In the genomic region with DNA sequence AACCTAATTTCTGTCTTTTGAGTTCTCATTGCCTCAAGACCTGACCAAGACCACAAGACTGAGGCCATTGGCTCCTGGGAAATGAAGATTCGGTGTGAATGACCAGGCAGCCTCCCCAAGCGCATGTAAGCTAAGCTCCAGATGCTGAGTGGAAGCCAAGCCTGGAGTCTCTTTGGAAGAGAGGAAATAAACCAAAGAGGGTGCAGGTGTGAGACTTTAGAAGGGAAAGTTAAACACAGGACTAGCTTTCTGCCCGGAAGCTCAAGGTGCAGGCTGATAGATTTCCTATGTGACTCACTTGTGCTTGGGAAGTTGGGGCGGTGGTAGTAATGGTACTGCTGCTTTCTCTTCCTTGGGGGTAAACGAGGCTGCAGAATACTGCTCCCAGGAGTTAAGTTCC, we compare ENCODE assay signal across 15 mouse cellular contexts. TPM values are rescaled to one million over a fixed set of nuclear protein-coding genes. Genes with fewer than 3 reads are reported as not detected.
DNase-seq lines count a peak whose midpoint lies in the region; ATAC-seq and TF ChIP-seq lines count a peak whose summit lies in the region.
"Had no signal": no experiment of that assay in that cellular context is flagged by ENCODE, and none has a peak within 500 bp of the region (broad histone marks: within the 10 kb centered on the region; RNA-seq: fewer than 3 reads in every experiment).

No protein-coding gene starts in this region.

- no peaks in the 10 kb centered on the region for H3K36me3 ChIP-seq in hindbrain, embryonic 11.5 days (ENCODE audit: control insufficient read depth, insufficient read depth, low read length)
- H3K36me3 ChIP-seq in midbrain, embryonic 10.5 days: no peaks in the 10 kb centered on the region
- no peaks in the 10 kb centered on the region for H3K36me3 ChIP-seq in neural tube, embryonic 11.5 days (ENCODE audit: control insufficient read depth, insufficient read depth, low read length)
- H3K36me3 ChIP-seq: embryonic facial prominence, embryonic 12.5 days; heart, embryonic 15.5 days; limb, embryonic 13.5 days; liver, embryonic 15.5 days had no signal

- WGBS in hindbrain, embryonic 11.5 days: 3% methylated on average over 5 of the region's 5 CpGs
- WGBS in midbrain, embryonic 10.5 days: 1% methylated on average over 5 of the region's 5 CpGs
- 2% methylated on average over 5 of the region's 5 CpGs for WGBS in neural tube, embryonic 11.5 days

- peaks cover 4% of the 10 kb centered on the region for H3K4me1 ChIP-seq in hindbrain, embryonic 11.5 days (replicated peaks; ENCODE audit: control insufficient read depth, insufficient read depth, low read length)
- peaks cover 37% of the 10 kb centered on the region for H3K4me1 ChIP-seq in midbrain, embryonic 10.5 days
- peaks cover 10% of the 10 kb centered on the region; the same call in 1 of the 2 replicates for H3K4me1 ChIP-seq in neural tube, embryonic 11.5 days (ENCODE audit: control insufficient read depth, insufficient read depth, low read length)

- H3K27me3 ChIP-seq in hindbrain, embryonic 11.5 days (ENCODE audit: control insufficient read depth, insufficient read depth, low read length): peaks cover 66% of the 10 kb centered on the region
- H3K27me3 ChIP-seq in midbrain, embryonic 10.5 days (ENCODE audit: low read depth, poor library complexity, severe bottlenecking): peaks cover 98% of the 10 kb centered on the region
- peaks cover 84% of the 10 kb centered on the region for H3K27me3 ChIP-seq in neural tube, embryonic 11.5 days (ENCODE audit: control insufficient read depth, insufficient read depth, low read length)

- peak; percentile 31 for DNase-seq in brain, embryonic 14.5 days (ENCODE audit: low read depth)
- DNase-seq in hindbrain, embryonic 11.5 days (ENCODE audit: low spot score): peak; percentile 49
- peak; percentile 33 for DNase-seq in midbrain, embryonic 10.5 days (ENCODE audit: low spot score)
- peak; percentile 34 for DNase-seq in neural tube, embryonic 11.5 days (ENCODE audit: low spot score)
- no peak for DNase-seq in Muller cell, postnatal 12 days (ENCODE audit: inconsistent ontology term)
- DNase-seq in right cerebral cortex, postnatal 10 days (ENCODE audit: low spot score in 2 of 2): no peak
- no peak for DNase-seq in adrenal gland, adult (ENCODE audit: inconsistent age in 2 of 2, low spot score in 1 of 2)
- DNase-seq: adrenal gland, postnatal 25 days; lung, postnatal 14 days; thymus, postnatal 4 days had no signal

- H3K27ac ChIP-seq in hindbrain, embryonic 11.5 days (ENCODE audit: low read depth, low read length): no peak overlapping the region
- H3K27ac ChIP-seq in midbrain, embryonic 10.5 days (replicated peaks): no peak overlapping the region
- 0 out of 2 replicates have a peak overlapping the region, but pooled peaks have one; percentile 58 for H3K27ac ChIP-seq in neural tube, embryonic 11.5 days (ENCODE audit: low read depth, low read length)
- H3K27ac ChIP-seq: embryonic facial prominence, embryonic 12.5 days; heart, embryonic 15.5 days; limb, embryonic 13.5 days; liver, embryonic 15.5 days; stomach, postnatal 0 days had no signal

- no peak for TF ChIP-seq CTCF in brain, embryonic 14.5 days (IDR thresholded peaks at IDR 0.05; ENCODE audit: borderline replicate concordance, extremely low read depth, insufficient read depth, insufficient read length)

- H3K9ac ChIP-seq in hindbrain, embryonic 11.5 days (ENCODE audit: low read depth, low read length): no peak overlapping the region
- no peak overlapping the region for H3K9ac ChIP-seq in neural tube, embryonic 11.5 days (ENCODE audit: low read length)
- H3K9ac ChIP-seq: embryonic facial prominence, embryonic 12.5 days; heart, embryonic 15.5 days; limb, embryonic 13.5 days; liver, embryonic 15.5 days had no signal

- no peaks in the 10 kb centered on the region for H3K9me3 ChIP-seq in hindbrain, embryonic 11.5 days (ENCODE audit: control insufficient read depth, low read length)
- H3K9me3 ChIP-seq in midbrain, embryonic 10.5 days (replicated peaks): no peaks in the 10 kb centered on the region
- no peaks in the 10 kb centered on the region for H3K9me3 ChIP-seq in neural tube, embryonic 11.5 days (ENCODE audit: control insufficient read depth, low read length)
- H3K9me3 ChIP-seq: embryonic facial prominence, embryonic 12.5 days; heart, embryonic 15.5 days; limb, embryonic 13.5 days; liver, embryonic 15.5 days had no signal

- H3K4me2 ChIP-seq in hindbrain, embryonic 11.5 days (replicated peaks; ENCODE audit: low read depth, low read length): no peak overlapping the region
- peak overlapping the region; percentile 74; the same call in 1 of the 2 replicates for H3K4me2 ChIP-seq in neural tube, embryonic 11.5 days (ENCODE audit: low read depth)
- H3K4me2 ChIP-seq: liver, embryonic 15.5 days had no signal

- no peak for TF ChIP-seq POLR2A in brain, embryonic 14.5 days (IDR thresholded peaks at IDR 0.05; ENCODE audit: borderline replicate concordance, extremely low read depth, insufficient read depth, insufficient read length, poor library complexity, severe bottlenecking)

- no peak for ATAC-seq in hindbrain, embryonic 11.5 days (ENCODE audit: low FRiP score)
- no peak for ATAC-seq in neural tube, embryonic 11.5 days (ENCODE audit: insufficient read depth, low FRiP score, low TSS enrichment)

- H3K4me3 ChIP-seq in hindbrain, embryonic 11.5 days (ENCODE audit: low read depth, low read length): peak overlapping the region; percentile 46; the same call in 1 of the 2 replicates
- H3K4me3 ChIP-seq in midbrain, embryonic 10.5 days: peak overlapping the region; percentile 66; the same call in 1 of the 2 replicates
- H3K4me3 ChIP-seq in neural tube, embryonic 11.5 days (ENCODE audit: low read depth, low read length): peak overlapping the region; percentile 61
- H3K4me3 ChIP-seq: liver, embryonic 15.5 days had no signal

RNA-seq across cellular contexts. Expression of a gene that starts 3.0 kb away (rescaled TPM):
- polyA plus RNA-seq in brain, embryonic 14.5 days (2012; rRNA removed): 12.7 and 28.4 TPM in 2 replicates
- polyA plus RNA-seq in hindbrain, embryonic 11.5 days (2014; fragmentation: Nextera tagmentation; extraction: Ambion mirVana): 56.5 and 71.1 TPM in 2 replicates
- 24.5 and 24.9 TPM in 2 replicates for polyA plus RNA-seq in midbrain, embryonic 10.5 days (2016; fragmentation: Nextera tagmentation; extraction: Ambion mirVana)
- 79.6 and 96.7 TPM in 2 replicates for polyA plus RNA-seq in neural tube, embryonic 11.5 days (2014; fragmentation: Nextera tagmentation; extraction: Ambion mirVana)

RNA-seq across cellular contexts. Expression of a gene that starts 57.6 kb away (rescaled TPM):
- 12.4 and 16.2 TPM in 2 replicates for polyA plus RNA-seq in brain, embryonic 14.5 days (2012; rRNA removed)
- polyA plus RNA-seq in hindbrain, embryonic 11.5 days (2014; fragmentation: Nextera tagmentation; extraction: Ambion mirVana): 39.5 and 44.0 TPM in 2 replicates
- polyA plus RNA-seq in midbrain, embryonic 10.5 days (2016; fragmentation: Nextera tagmentation; extraction: Ambion mirVana): 41.8 and 44.3 TPM in 2 replicates
- polyA plus RNA-seq in neural tube, embryonic 11.5 days (2014; fragmentation: Nextera tagmentation; extraction: Ambion mirVana): 40.2 and 46.1 TPM in 2 replicates

Comparison
In these comparisons a context has a peak if more than half of its experiments do, and no peak if none do; other contexts are left out.
1. DNase-seq: peak in brain, embryonic 14.5 days (single experiment), hindbrain, embryonic 11.5 days (single experiment), midbrain, embryonic 10.5 days (single experiment) and neural tube, embryonic 11.5 days (single experiment); none in Muller cell, postnatal 12 days (single experiment), right cerebral cortex, postnatal 10 days (0 of 2) and adrenal gland, adult (0 of 2).
2. Peak in every context shown above with its lines, with median percentiles within 50 percentile points of each other: H3K4me3 ChIP-seq.